Mouse (Mus musculus) megakaryocyte, embryonic 14.5 days (primary cell): ENCODE data around the gene Irs3.

Source experiments
- FLI1 ChIP-seq: IDR thresholded peaks from 2 replicates; pipeline ENCODE4 v1.6.1; 2012; ENCODE audit warnings: low read length, inconsistent platforms, mixed read lengths
- GATA1 ChIP-seq: IDR thresholded peaks from 3 replicates; pipeline ENCODE4 v1.6.1; 2012; ENCODE audit warnings: mixed read lengths, low read length, inconsistent platforms, borderline replicate concordance

GRCm38 (mm10) chr5:137673015-137673414, 27.5 kb upstream of the Irs3 start:
- TF ChIP-seq GATA1 (no peak), FLI1 (no peak)
